Mouse (Mus musculus) mesoderm, embryonic 11.5 days (tissue): ENCODE measurements around the gene Fam45a.
"Not testable (repeated sequence)": the region's sequence is repeated elsewhere in the genome, so short reads cannot be mapped to it uniquely, and the experiment has no call there.

Experiments
- DNase-seq: peaks from one replicate; pipeline ENCODE4 v3.0.0-alpha.2; 2012; ENCODE audit warnings: low read depth, low spot score

The Fam45a gene

GRCm38 (mm10) chr19:60843324-60843723 is 31.9 kb downstream of the Fam45a start:
- no peak for DNase-seq

GRCm38 (mm10) chr19:60845731-60846130 is 34.3 kb downstream of the Fam45a start:
- DNase-seq: no peak

GRCm38 (mm10) chr19:60860868-60861700 is 49.7 kb downstream of the Fam45a start, which contains the start of gene Sfxn4:
Sfxn4 (minus strand) TSS chr19:60861479.
- DNase-seq: peak; percentile 93

- DNase-seq: not testable (repeated sequence)
Measured at GRCm38 (mm10) chr19:60866169-60866568, 54.8 kb downstream of the Fam45a start.

- no peak for DNase-seq
Measured at GRCm38 (mm10) chr19:60870489-60870888, 59.1 kb downstream of the Fam45a start.

- no peak for DNase-seq
Measured at GRCm38 (mm10) chr19:60871366-60871765, 60.0 kb downstream of the Fam45a start.

- DNase-seq: no peak
Measured at GRCm38 (mm10) chr19:60872272-60872671, 60.9 kb downstream of the Fam45a start.

GRCm38 (mm10) chr19:60873501-60873900 is 62.1 kb downstream of the Fam45a start:
- no peak for DNase-seq

GRCm38 (mm10) chr19:60874064-60874694 is 62.8 kb downstream of the Fam45a start, which contains the start of gene Prdx3:
Prdx3 (minus strand) TSS chr19:60874556.
- DNase-seq: peak; percentile 96

- no peak for DNase-seq
Measured at GRCm38 (mm10) chr19:60883129-60883528, 71.7 kb downstream of the Fam45a start.
